Mouse (Mus musculus): ENCODE data around the gene Dhx16.
"Not testable (repeated sequence)": the region's sequence is repeated elsewhere in the genome, so short reads cannot be mapped to it uniquely, and the experiment has no call there.

Dhx16 gene

DNA sequence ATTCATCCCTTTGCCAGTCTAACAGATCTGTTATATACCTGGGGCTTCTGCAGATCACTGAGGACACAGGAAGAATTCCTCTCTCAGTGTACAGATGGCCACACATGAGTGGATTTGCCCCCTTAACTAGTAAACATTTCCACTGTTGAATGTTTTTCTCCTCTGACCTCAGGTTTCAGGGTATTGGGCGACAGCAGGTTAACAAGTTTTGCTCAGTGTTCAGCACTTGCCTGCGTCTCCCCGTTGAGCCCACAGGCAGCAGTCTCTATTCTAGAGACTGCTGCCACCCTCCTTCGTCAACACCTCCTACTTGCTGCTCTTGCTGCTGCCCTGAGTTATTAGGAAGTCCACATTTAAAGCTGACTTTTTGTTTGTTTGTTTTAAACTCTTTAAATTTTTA, 42.1 kb downstream of the Dhx16 start:
- DNase-seq: no peak

DNA sequence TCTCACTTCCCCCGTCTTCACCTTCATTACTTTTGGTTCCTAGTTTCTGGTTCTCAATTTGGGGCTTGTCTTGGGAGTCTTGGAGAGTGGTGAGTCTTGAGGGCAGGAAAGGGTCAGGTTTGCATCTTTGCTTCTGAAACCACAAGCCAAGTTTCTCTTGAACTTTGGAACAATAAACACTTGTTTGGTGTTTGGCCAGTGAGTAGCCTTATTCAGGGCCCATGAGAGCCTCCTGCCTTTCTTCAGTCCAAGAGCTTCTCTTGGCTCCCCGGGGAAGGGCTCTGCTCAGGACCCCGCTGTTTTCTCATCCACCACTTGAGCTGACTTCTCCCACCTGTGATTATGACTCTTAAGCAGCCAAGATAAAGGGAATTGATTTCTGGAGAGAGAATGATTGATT, 42.9 kb downstream of the Dhx16 start:
- no peak for DNase-seq

DNA sequence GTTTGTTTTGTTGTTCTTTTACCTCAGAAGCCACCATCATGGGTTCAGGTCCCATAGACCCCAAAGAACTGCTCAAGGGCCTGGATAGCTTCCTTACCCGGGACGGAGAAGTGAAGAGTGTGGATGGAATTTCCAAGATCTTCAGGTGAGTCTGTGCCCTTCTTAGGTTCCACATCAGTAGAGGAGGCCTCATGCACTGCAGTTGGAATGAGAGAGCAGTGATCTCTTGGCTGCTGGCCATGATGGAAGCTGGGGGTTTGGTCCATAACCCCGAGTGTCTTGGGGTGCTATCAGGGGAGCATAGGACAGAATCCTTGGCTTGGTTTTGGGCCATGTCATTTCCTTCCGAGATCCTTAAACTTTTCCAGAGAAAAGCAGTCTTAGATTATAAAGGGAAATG, 43.7 kb downstream of the Dhx16 start:
- DNase-seq: no peak

DNA sequence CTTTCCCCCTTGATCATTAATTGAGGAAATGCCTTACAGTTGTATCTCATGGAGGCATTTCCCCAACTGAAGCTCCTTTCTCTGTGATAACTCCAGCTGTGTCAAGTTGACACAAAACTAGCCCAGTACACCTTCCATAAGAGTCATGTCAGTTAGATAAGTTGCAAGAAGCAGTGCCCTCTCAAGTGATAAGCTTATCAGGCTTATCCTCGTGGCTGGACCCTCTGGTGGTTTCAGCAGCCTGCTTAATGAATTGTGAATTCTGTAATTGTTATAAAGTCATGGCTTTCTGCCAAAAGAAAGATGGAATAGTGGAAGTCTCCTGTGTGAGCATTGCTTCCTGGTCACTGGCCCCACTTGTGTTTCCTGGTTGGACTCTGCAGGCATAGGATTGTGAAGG, 47.9 kb downstream of the Dhx16 start:
- DNase-seq: no peak

DNA sequence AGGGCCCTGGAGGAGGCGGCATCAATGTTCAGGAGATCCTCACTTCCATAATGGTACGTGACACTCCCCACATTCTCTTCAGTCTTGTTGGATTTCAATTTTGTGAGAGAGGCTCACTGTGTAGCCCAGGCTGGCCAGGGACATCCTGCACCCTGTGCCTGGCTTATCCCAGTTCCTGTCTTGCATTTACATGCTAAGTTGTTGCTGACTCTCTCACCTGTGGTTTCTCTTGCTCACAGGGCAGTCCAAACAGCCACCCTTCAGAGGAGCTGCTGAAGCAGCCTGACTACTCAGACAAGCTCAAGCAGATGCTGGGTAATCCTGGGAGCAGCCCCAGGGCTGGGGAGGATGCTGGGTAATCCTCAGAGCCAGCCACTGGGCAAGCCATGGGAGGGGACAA, 49.9 kb downstream of the Dhx16 start:
- no peak for DNase-seq

DNA sequence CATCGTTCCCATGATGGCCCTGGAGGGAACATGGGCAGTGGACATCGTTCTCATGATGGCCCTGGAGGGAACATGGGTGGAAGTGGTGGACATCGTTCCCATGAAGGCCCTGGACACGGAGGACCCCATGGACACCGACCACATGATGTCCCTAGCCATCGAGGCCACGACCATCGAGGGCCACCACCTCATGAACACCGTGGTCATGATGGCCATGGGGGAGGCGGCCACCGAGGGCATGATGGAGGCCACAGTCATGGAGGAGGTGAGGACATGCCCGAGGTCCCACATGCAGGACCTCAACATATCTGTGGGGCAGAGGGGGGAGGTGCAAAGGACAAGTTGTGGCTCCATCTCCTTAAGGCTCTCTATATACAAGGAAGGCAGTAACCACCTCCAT, 51.0 kb downstream of the Dhx16 start:
- DNase-seq: no peak

DNA sequence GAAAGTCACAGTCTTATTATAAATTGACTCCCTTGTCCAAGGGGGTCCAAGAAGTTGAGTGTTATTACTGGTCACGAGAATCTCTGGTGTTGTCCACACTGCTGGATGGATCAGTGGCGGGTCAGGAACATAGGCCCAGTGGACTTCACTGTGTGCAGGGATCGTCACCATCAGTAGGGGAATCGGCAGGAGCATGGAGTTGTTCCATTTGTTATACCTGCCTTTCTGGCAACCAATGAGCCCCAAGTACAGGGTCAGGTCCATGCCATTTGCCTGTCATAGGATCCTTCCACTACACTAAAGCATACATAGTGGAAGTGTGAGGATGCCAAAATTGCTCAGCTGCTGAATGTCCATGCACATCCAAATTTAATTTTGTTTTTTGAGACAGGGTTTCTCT, 53.0 kb downstream of the Dhx16 start:
- DNase-seq: no peak

DNA sequence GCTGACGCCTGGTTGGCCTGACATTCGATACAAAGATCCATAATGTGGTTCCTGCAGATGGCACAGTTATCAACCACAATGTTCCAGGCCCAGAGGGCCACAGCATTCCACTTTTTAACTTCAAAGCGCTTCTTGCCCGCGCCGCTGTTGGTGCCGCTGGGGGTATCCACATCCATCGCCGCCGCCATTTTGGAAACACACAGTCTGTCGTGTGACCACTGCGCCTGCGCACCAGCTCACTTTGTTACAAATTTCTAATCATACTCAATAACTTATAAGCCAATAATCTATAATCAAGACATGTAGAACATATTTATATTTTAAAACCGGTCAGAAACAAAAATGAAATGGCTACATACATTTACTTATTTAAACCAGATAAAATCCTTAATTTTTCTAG, 56.1 kb downstream of the Dhx16 start:
- not testable (repeated sequence) for DNase-seq

DNA sequence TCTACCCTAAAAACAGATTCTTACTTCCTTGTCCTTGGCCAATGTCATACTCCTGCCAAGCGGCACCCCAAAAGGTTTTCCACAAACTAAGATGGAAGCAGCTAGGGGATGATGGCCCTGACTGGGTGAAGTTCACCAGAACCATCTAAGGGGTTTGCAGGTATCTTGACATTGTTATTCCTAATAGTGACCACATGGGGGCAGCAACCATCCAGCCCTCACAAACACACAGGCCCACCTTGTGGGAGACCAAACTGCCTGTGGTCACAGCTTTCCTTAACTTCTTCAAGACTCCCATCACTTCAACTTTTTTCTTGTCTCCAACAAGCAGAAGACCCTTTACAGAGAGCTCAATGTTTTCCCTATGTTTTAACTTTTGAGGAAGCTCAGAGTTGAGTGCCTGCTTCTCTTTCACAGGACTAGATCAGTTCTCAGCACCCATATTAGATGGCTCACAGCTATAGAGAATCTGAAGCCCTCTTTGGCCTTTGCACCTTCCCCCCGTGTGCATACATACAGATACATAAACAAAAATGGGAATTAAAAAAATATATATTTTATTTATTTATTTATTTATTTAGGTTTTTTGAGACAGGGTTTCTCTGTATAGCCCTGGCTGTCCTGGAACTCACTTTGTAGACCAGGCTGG, 58.2 kb downstream of the Dhx16 start:
- peak; percentile 42 for DNase-seq

DNA sequence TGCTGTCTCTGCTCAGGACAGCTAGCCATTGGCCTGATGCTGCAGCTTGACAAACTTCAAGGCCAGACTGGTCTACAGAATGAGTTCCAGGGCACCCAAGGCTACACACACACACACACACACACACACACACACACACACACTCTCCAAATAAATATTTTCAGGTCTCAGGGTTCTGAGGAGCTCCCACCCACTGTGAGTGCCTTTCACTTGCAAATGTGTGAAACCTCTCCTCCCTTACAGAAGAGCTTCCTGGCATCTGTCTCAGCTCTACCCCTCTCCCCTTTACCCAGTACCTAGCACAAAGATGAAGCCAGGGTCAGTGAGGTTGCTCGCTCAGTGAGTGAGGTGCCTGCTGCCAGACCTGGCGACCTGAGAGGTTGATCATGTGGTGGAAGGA, 59.5 kb downstream of the Dhx16 start:
- no peak for DNase-seq

DNA sequence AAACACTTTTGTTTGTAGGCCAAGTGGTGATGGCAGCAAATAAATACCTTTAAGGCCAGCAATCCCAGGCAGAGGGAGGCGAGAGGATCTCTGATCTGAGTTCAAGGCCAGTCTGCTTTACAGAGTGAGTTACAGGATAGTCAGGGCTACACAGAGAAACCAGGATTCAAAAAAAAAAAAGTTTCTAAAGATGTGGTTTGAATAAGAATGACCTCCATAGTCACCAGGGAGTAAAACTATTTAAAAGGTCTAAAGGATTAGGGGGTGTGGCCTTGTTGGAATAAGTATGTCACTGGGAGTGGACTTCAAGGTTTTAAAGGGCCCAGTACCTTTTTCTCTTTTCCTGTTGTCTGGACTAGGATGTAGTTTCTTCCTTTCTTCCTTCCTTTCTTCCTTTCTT, 60.3 kb downstream of the Dhx16 start:
- no peak for DNase-seq
